Mouse (Mus musculus) inflammation-experienced regulatory T-cells, adult 6 months (primary cell): ENCODE data around the gene Gm42906. TPM values are rescaled to one million over a fixed set of nuclear protein-coding genes. Genes with fewer than 3 reads are reported as not detected.

ENCODE experiments used
- ATAC-seq: one replicate; pipeline ENCODE4 v1.8.0; 2017
- polyA plus RNA-seq, 3 experiments: library from polyadenylated mRNA; unstranded; fragments of 100-300 nt; shearing (Covaris generic); gene quantifications; one replicate each; pipeline ENCODE4 v1.2.1; 2017

The Gm42906 gene
- not detected for polyA plus RNA-seq

GRCm38 (mm10) chr5:151428113-151428756 lies at the start of gene Gm42906:
Gene Gm42906, minus strand, starts transcription at chr5:151428163.
- no peak for ATAC-seq

GRCm38 (mm10) chr5:151445695-151446094 lies 17.7 kb upstream of the Gm42906 start:
- ATAC-seq, result no peak

GRCm38 (mm10) chr5:151435106-151435505 lies 7.1 kb upstream of the Gm42906 start:
- no peak for ATAC-seq

- ATAC-seq, result no peak
Measured at GRCm38 (mm10) chr5:151426466-151426865, 1.5 kb downstream of the Gm42906 start.

GRCm38 (mm10) chr5:151422692-151423091 lies 5.3 kb downstream of the Gm42906 start:
- ATAC-seq, result no peak

- ATAC-seq, result no peak
Measured at GRCm38 (mm10) chr5:151421859-151422258, 6.1 kb downstream of the Gm42906 start.

- no peak for ATAC-seq
Measured at GRCm38 (mm10) chr5:151418551-151418950, 9.4 kb downstream of the Gm42906 start.

GRCm38 (mm10) chr5:151417421-151418038 lies 10.4 kb downstream of the Gm42906 start:
- no peak for ATAC-seq

GRCm38 (mm10) chr5:151416988-151417387 lies 11.0 kb downstream of the Gm42906 start:
- no peak for ATAC-seq

- ATAC-seq, result no peak
Measured at GRCm38 (mm10) chr5:151413617-151414016, 14.3 kb downstream of the Gm42906 start.

GRCm38 (mm10) chr5:151412666-151413463 lies 15.1 kb downstream of the Gm42906 start:
- no peak for ATAC-seq

GRCm38 (mm10) chr5:151410006-151410405 lies 18.0 kb downstream of the Gm42906 start:
- no peak for ATAC-seq

- ATAC-seq, result no peak
Measured at GRCm38 (mm10) chr5:151409282-151409681, 18.7 kb downstream of the Gm42906 start.

- no peak for ATAC-seq
Measured at GRCm38 (mm10) chr5:151408124-151408900, 19.7 kb downstream of the Gm42906 start.

- no peak for ATAC-seq
Measured at GRCm38 (mm10) chr5:151407493-151407892, 20.5 kb downstream of the Gm42906 start.

GRCm38 (mm10) chr5:151406276-151406675 lies 21.7 kb downstream of the Gm42906 start:
- ATAC-seq, result no peak

GRCm38 (mm10) chr5:151405314-151405903 lies 22.6 kb downstream of the Gm42906 start:
- no peak for ATAC-seq

- no peak for ATAC-seq
Measured at GRCm38 (mm10) chr5:151403586-151403985, 24.4 kb downstream of the Gm42906 start.

- ATAC-seq, result no peak
Measured at GRCm38 (mm10) chr5:151400557-151400944, 27.4 kb downstream of the Gm42906 start.

- ATAC-seq, result no peak
Measured at GRCm38 (mm10) chr5:151399918-151400556, 27.9 kb downstream of the Gm42906 start.

GRCm38 (mm10) chr5:151396119-151396518 lies 31.8 kb downstream of the Gm42906 start:
- ATAC-seq, result no peak

GRCm38 (mm10) chr5:151394690-151395089 lies 33.3 kb downstream of the Gm42906 start:
- ATAC-seq, result no peak
